Mouse (Mus musculus) 3134 (cell line): Measurements from ENCODE around the gene Gm7347.
"Not testable (repeated sequence)": the region's sequence is repeated elsewhere in the genome, so short reads cannot be mapped to it uniquely, and the experiment has no call there.

Experiments used
- DNase-seq: peaks from one replicate; pipeline ENCODE4 v3.0.0-alpha.2; 2011; ENCODE audit warnings: low spot score; ENCODE audit not compliant: insufficient read length; ENCODE audit errors: extremely low read depth

Gm7347 gene

GRCm38 (mm10) chr5:26058481-26058880 is at the start of gene Gm7347:
Gene Gm7347 (minus strand): TSS chr5:26058581.
- DNase-seq, result not testable (repeated sequence)

- not testable (repeated sequence) for DNase-seq
Measured at GRCm38 (mm10) chr5:26105262-26105661, 46.9 kb upstream of the Gm7347 start, which contains the start of gene 5031410I06Rik. Gene 5031410I06Rik (minus strand): TSS chr5:26105362.

- DNase-seq, result not testable (repeated sequence)
Measured at GRCm38 (mm10) chr5:26089191-26089590, 30.8 kb upstream of the Gm7347 start, which contains the start of gene Gm10471. Gene Gm10471 (minus strand): TSS chr5:26089291.

- not testable (repeated sequence) for DNase-seq
Measured at GRCm38 (mm10) chr5:26079023-26079422, 20.6 kb upstream of the Gm7347 start.

GRCm38 (mm10) chr5:26070716-26071115 is 12.3 kb upstream of the Gm7347 start:
- no peak for DNase-seq

GRCm38 (mm10) chr5:26039458-26039857 is 18.9 kb downstream of the Gm7347 start, which contains the start of gene Speer4a:
Gene Speer4a (minus strand): TSS chr5:26039558.
- not testable (repeated sequence) for DNase-seq

- not testable (repeated sequence) for DNase-seq
Measured at GRCm38 (mm10) chr5:26022816-26023215, 35.6 kb downstream of the Gm7347 start, which contains the start of gene Gm5862. Gene Gm5862 (minus strand): TSS chr5:26022916.

GRCm38 (mm10) chr5:26007697-26008096 is 50.7 kb downstream of the Gm7347 start:
- DNase-seq, result not testable (repeated sequence)

GRCm38 (mm10) chr5:26006937-26007695 is 51.3 kb downstream of the Gm7347 start:
- peak; percentile 1 for DNase-seq

GRCm38 (mm10) chr5:26004698-26005097 is 53.7 kb downstream of the Gm7347 start, which contains the start of gene Gm1979:
Gene Gm1979 (minus strand): TSS chr5:26004798.
- not testable (repeated sequence) for DNase-seq
